Comparison of ENCODE assay signal across 1 mouse cellular context in the genomic region with DNA sequence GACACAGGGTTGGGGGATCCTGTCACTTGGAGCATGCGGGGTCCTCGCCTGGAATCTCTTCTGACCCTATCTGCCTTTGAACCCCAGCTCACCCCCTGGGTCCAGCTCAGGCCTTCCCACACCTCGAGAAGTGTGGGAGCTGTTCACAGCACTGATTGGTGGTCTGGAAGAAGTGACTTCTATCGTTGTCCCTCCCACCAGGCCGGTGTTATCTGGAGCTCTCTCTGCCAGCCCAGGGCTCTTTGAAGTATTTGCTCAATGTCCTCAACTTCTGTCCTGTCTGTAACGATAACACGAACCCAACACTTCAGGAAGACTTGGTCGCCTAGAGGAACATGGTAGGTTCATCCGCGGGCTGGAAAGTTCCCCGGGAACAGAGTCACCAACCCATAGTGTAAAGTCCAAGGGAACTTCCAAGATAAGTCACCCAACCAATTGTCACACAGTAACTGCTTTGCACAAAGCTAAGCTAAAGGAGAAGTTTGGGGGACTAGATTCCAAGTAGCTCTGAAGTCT.
TF ChIP-seq lines count a peak whose summit lies in the region.

No protein-coding gene starts in this region.

TF ChIP-seq in MEL, 35 proteins besides CTCF, POLR2A, EP300 and RAD21:
- TF ChIP-seq TBP (IDR thresholded peaks at IDR 0.05; ENCODE audit: low read depth, low read length) (peak; percentile 41; the same call in 1 of the 2 replicates), TAL1 (IDR thresholded peaks at IDR 0.05; ENCODE audit: low read length) (no peak)
